Mouse (Mus musculus) embryonic facial prominence, embryonic 10.5 days (tissue): ENCODE measurements around the gene Ptprn2. TPM values are rescaled to one million over a fixed set of nuclear protein-coding genes. Genes with fewer than 3 reads are reported as not detected.
"Not testable (repeated sequence)": the region's sequence is repeated elsewhere in the genome, so short reads cannot be mapped to it uniquely, and the experiment has no call there.

ENCODE experiments used
- DNase-seq: peaks from one replicate; pipeline ENCODE4 v3.0.0-alpha.2; 2017; ENCODE audit warnings: low spot score
- H3K27ac ChIP-seq: fragments of 300-500 bp; sonication (generic); replicated peaks from 2 replicates; pipeline ENCODE4 v1.5.1; 2016; ENCODE audit warnings: mild to moderate bottlenecking
- H3K27me3 ChIP-seq: fragments of 300-500 bp; sonication (generic); replicated peaks from 2 replicates; pipeline ENCODE4 v1.6.1; 2016; ENCODE audit warnings: low read depth, mild to moderate bottlenecking; ENCODE audit not compliant: poor library complexity, severe bottlenecking
- H3K36me3 ChIP-seq: fragments of 300-500 bp; sonication (generic); replicated peaks from 2 replicates; pipeline ENCODE4 v1.6.1; 2016; ENCODE audit warnings: mild to moderate bottlenecking, moderate library complexity
- H3K4me1 ChIP-seq: fragments of 300-500 bp; sonication (generic); 2 replicates; pipeline ENCODE4 v1.6.1; 2016
- H3K4me3 ChIP-seq: fragments of 300-500 bp; sonication (generic); 2 replicates; pipeline ENCODE4 v1.5.1; 2016; ENCODE audit warnings: mild to moderate bottlenecking, moderate library complexity
- H3K9me3 ChIP-seq: fragments of 300-500 bp; sonication (generic); 2 replicates; pipeline ENCODE4 v1.6.1; 2016; ENCODE audit warnings: mild to moderate bottlenecking
- WGBS: fragments of 180-500 bp; shearing (Covaris S2); methylation state at CpG from one replicate; pipeline ENCODE4 v1.1.7; 2016; 5-methylcytosine and 5-hydroxymethylcytosine counted together
- polyA plus RNA-seq: library from polyadenylated mRNA; unstranded; fragments of >200 nt; fragmentation: Nextera tagmentation; extraction: Ambion mirVana; gene quantifications from 2 replicates; pipeline ENCODE4 v1.2.1, GENCODE M21; 2016

Gene Ptprn2
- polyA plus RNA-seq, 1 experiment from 2014 or later = 1.4 TPM

DNA sequence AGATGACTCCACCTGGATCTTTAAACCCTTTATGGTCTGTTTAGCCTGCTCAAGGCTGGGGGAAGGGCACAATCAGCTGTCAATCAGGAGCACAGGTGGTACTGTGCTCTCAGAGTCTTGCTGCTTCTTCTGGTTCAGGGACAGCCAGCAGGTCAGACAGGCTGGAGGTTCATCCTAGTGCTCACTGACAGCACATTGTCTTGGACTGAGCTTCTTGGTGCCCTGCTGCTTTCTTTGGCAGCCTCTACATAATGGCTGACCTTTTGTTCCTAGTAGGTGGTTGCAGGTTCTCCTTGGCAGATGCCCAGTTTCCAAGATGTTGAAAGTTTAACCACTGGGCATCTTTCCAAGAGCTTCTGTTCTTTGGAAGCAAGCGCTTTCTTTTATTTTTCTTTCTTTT is 55.1 kb downstream of the Ptprn2 start:
- no peak overlapping the region for H3K4me3 ChIP-seq
- WGBS = 95% methylated on average over 1 of the region's 1 CpGs

DNA sequence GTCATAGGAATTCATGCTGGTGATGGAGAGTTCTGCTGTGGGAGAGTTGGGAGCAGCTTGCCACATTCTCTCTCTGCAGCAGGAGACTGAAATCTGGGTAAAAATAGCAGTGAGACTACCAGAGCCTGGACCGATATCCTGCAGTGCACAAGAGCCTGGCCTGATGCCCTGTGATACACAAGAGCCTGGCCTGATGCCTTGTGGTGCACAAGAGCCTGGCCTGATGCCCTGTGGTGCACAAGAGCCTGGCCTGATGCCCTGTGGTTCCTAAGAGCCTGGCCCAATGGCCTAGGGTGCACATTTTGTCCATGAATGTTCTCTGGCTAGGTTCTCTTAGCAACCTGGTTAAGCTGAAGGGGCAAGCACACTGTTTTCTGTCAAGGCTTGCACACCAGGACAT is 64.5 kb downstream of the Ptprn2 start:
- Histone ChIP-seq H3K9me3 (no peaks in the 10 kb centered on the region), H3K27me3 (no peaks in the 10 kb centered on the region), H3K36me3 (no peaks in the 10 kb centered on the region), H3K4me1 (no peaks in the 10 kb centered on the region), H3K4me3 (no peak overlapping the region), H3K27ac (no peak overlapping the region)
- DNase-seq = no peak
- 92% methylated on average over 1 of the region's 1 CpGs for WGBS

More for the DNA sequence above, 55.1 kb downstream of the Ptprn2 start:
- Histone ChIP-seq H3K27me3 (no peaks in the 10 kb centered on the region), H3K9me3 (no peaks in the 10 kb centered on the region), H3K27ac (no peak overlapping the region), H3K4me1 (no peaks in the 10 kb centered on the region), H3K36me3 (no peaks in the 10 kb centered on the region)
- no peak for DNase-seq

DNA sequence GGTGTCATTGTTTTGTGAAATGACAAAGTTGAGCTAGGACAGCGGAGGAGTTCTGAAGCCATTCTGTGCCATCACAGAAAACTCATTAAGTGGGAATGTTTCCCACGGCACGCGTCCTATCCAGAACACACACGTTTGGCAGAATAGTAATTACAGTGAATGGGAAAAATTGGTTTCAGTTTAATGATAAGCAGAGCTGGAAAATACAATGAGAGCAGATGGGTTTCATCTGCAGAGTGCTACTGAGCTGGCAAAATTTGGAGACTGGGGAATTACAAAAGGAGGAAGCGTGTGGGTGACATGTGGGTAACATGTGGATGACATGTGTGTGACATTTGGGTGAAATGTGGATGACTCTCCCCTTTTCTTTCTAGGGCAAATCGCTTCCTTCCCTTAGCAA is 66.0 kb downstream of the Ptprn2 start:
- H3K36me3 ChIP-seq = no peaks in the 10 kb centered on the region
- whole genome bisulfite sequencing = 85% methylated on average over 7 of the region's 7 CpGs
- no peaks in the 10 kb centered on the region for H3K9me3 ChIP-seq
- no peaks in the 10 kb centered on the region for H3K27me3 ChIP-seq
- DNase-seq = no peak
- no peaks in the 10 kb centered on the region for H3K4me1 ChIP-seq
- no peak overlapping the region for H3K4me3 ChIP-seq
- H3K27ac ChIP-seq = no peak overlapping the region

DNA sequence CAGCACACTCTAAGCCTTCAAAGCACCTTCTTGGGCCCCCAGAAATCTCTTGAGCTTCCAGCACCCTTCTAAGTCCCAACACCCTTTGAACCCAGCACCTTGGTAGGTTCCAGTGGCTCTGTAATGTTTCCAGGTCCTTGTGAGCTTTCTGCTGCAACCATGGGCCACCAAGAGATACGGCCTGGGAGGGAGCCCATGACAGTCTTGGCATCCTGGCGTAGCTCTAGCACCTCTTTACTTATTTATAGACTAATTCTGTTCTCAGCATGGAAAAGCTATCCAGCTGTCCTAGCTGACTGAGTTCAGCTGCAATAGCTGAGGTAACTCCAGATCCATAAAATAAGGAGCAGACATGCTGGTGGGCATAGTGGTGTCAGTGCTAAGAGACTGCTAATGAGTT is 66.8 kb downstream of the Ptprn2 start:
- no peak overlapping the region for H3K27ac ChIP-seq
- H3K4me3 ChIP-seq = no peak overlapping the region
- no peaks in the 10 kb centered on the region for H3K27me3 ChIP-seq
- no peaks in the 10 kb centered on the region for H3K9me3 ChIP-seq
- no peak for DNase-seq
- H3K36me3 ChIP-seq = no peaks in the 10 kb centered on the region
- H3K4me1 ChIP-seq = no peaks in the 10 kb centered on the region
- WGBS = 92% methylated on average over 2 of the region's 2 CpGs

DNA sequence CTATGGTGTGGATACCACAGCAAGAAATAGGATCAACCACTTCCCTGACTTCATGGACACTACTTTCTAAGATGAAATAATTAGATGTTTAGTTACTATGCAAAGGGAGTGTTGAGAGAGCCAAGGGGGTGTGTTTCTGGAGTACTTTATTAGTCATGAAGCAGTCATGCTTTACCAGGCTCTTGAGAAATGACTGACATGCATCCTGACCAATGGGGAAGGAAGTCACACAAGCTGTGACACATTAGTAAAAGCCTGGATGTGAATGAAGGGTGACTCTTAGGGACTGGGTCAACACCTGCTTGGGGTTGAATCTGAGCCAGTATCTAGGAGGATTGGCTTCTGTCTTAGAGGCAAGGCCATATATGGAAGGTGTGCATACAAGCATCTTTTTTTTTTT is 67.8 kb downstream of the Ptprn2 start:
- no peak overlapping the region for H3K4me3 ChIP-seq
- DNase-seq = no peak

DNA sequence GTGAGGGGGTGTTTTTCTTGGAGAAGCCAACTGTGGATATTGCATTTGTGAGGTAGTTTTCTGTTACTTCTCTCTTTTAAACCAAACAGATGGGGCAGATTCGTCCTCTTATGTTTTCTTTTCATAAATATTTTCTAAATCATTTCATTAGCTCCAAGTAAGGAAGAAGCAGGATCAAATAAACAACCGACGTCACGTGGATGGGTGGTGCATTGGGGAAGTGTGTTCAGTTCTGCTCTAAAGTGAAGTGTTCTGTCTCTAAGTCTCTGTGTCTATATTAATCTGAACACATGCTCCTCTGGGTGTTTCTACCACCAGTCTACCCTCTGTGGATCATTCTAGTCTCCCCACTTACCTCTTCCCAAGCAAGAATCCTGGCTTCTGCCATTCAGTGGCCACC is 70.4 kb downstream of the Ptprn2 start:
- Histone ChIP-seq H3K27ac (no peak overlapping the region), H3K36me3 (no peaks in the 10 kb centered on the region), H3K27me3 (no peaks in the 10 kb centered on the region), H3K4me1 (no peaks in the 10 kb centered on the region), H3K4me3 (no peak overlapping the region), H3K9me3 (no peaks in the 10 kb centered on the region)
- WGBS = 79% methylated on average over 4 of the region's 4 CpGs
- no peak for DNase-seq

More for the DNA sequence above, 67.8 kb downstream of the Ptprn2 start:
- no peaks in the 10 kb centered on the region for H3K27me3 ChIP-seq
- H3K27ac ChIP-seq = no peak overlapping the region
- no peaks in the 10 kb centered on the region for H3K4me1 ChIP-seq
- H3K9me3 ChIP-seq = no peaks in the 10 kb centered on the region
- no peaks in the 10 kb centered on the region for H3K36me3 ChIP-seq

DNA sequence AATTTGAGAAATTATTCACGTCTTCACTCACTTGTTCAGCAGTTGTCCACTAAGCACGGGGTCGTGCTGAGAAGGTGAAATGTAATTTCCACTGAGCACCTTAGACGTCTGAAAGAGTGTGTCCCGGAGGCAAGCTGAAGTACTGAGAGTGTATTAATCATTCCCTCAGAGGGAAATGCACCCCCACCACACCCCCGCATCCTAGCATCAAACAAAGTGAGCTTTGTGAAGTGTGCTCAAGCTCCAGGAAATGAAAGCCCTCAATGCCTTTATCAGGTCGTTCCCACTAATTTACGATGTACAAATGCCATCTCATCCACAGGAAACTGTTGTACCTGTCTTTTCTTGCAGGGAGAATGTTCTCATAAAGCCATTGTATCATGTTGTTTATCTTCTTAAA is 78.9 kb downstream of the Ptprn2 start:
- H3K36me3 ChIP-seq = no peaks in the 10 kb centered on the region
- H3K27ac ChIP-seq = no peak overlapping the region
- H3K9me3 ChIP-seq = no peaks in the 10 kb centered on the region
- no peaks in the 10 kb centered on the region for H3K4me1 ChIP-seq
- 74% methylated on average over 8 of the region's 8 CpGs for WGBS
- no peaks in the 10 kb centered on the region for H3K27me3 ChIP-seq
- no peak overlapping the region for H3K4me3 ChIP-seq
- DNase-seq = no peak

DNA sequence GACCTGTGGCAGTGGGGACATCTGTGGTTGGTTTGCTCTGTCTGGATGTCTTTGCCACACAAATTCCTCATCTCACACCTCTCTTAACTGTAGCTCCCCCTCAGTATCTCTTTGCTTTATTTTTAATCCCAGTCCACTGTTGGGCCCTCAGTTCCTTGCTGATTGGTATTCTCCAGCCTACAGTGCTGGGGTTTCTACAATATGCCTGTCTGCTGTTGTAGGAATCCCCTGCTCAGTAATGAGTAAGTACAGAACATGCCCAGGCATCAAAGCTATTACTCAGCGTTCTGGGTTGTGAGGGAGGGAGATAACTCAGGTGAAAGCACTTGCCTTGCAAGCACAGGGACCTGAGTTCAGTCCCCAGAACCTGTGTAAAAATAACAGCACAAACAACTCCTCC is 81.2 kb downstream of the Ptprn2 start:
- H3K36me3 ChIP-seq = no peaks in the 10 kb centered on the region
- H3K4me3 ChIP-seq = no peak overlapping the region
- WGBS = 78% methylated on average over 1 of the region's 1 CpGs
- no peaks in the 10 kb centered on the region for H3K9me3 ChIP-seq
- no peaks in the 10 kb centered on the region for H3K4me1 ChIP-seq
- H3K27ac ChIP-seq = no peak overlapping the region
- H3K27me3 ChIP-seq = no peaks in the 10 kb centered on the region
- DNase-seq = no peak

DNA sequence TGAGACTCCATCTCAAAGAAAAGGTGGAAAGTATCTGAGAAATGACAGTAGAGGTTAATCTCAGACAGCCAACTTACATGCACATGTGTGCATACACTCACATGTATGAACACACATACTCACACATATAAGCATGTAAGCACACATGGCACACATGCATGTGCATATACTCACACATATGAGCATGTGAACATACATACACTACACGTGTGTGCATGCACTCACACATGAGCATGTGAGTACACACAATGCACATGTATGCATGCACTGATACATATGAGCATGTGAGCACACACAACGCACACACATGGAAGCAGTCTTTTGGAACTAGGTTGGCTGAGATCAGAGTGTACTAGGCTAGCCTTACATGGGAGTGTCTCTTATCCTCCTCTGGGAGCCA is 81.7 kb downstream of the Ptprn2 start:
- WGBS = 85% methylated on average over 2 of the region's 2 CpGs
- no peak for DNase-seq
- H3K27ac ChIP-seq = no peak overlapping the region

DNA sequence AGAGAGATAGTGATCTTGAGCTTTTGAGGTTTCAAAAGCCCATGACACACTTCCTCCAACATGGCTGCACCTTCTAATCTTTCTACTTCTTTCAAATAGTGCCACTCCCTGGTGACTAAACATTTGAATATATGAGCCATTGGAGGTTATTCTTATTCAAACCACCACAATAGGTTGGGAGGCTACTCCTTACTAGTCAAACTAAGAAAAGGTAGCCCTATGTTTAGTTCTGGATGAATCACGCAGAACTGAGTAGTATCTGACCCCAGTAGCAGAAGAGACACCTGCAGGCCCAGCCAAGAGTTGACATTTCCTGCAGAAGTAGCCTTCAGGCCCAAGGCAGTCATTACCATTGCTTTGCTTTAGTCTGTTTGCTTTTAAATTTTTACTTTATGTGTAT is 84.0 kb downstream of the Ptprn2 start:
- no peak for DNase-seq
- no peak overlapping the region for H3K4me3 ChIP-seq
- 65% methylated on average over 1 of the region's 1 CpGs for WGBS
- H3K27me3 ChIP-seq = no peaks in the 10 kb centered on the region
- H3K9me3 ChIP-seq = no peaks in the 10 kb centered on the region
- no peaks in the 10 kb centered on the region for H3K4me1 ChIP-seq
- H3K27ac ChIP-seq = no peak overlapping the region
- H3K36me3 ChIP-seq = no peaks in the 10 kb centered on the region

More for the DNA sequence above, 81.7 kb downstream of the Ptprn2 start:
- no peaks in the 10 kb centered on the region for H3K4me1 ChIP-seq
- H3K4me3 ChIP-seq = no peak overlapping the region
- H3K27me3 ChIP-seq = no peaks in the 10 kb centered on the region
- no peaks in the 10 kb centered on the region for H3K9me3 ChIP-seq
- no peaks in the 10 kb centered on the region for H3K36me3 ChIP-seq

DNA sequence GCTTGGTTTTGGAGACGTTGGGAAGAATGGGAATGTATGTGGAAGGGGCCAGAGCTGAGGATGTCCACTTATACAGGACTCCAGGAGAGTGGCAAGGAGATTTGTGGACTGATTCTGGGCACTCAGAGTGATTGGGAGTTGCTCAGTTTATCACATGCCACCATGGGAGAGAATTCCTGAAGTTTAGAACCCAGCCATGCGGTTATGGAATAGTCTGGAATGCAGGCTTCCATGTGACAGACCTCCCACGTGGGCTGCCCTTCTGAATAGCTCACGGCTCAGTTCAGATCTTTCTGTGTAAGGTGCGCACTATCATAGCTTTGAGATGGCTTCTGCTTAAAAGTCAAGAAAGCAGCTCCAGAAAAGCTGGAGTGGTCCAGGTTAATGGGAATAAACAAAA is 88.6 kb downstream of the Ptprn2 start:
- Histone ChIP-seq H3K4me3 (no peak overlapping the region), H3K36me3 (no peaks in the 10 kb centered on the region), H3K27ac (no peak overlapping the region), H3K9me3 (no peaks in the 10 kb centered on the region), H3K27me3 (no peaks in the 10 kb centered on the region), H3K4me1 (no peaks in the 10 kb centered on the region)
- 82% methylated on average over 5 of the region's 5 CpGs for WGBS
- DNase-seq = no peak

DNA sequence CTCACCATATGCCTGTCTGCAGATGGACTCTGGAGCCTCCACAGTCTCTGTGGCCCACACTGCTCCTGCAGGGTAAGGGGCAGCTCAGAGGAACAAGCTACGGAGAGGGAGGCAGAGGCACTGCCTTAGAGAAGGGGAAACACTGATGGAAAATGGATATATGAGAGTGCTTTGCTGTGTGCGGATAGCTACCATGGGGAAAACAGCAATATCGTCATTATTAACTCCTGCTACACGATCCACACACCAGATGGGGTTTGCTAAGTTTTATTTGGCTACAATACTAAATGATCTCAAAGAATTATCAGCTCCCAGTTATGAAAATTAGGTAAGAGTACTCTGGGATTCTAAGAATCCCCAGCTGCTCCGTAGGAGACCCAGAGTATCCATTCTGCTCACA is 89.2 kb downstream of the Ptprn2 start:
- WGBS = 85% methylated on average over 5 of the region's 5 CpGs
- Histone ChIP-seq H3K36me3 (no peaks in the 10 kb centered on the region), H3K4me1 (no peaks in the 10 kb centered on the region)

DNA sequence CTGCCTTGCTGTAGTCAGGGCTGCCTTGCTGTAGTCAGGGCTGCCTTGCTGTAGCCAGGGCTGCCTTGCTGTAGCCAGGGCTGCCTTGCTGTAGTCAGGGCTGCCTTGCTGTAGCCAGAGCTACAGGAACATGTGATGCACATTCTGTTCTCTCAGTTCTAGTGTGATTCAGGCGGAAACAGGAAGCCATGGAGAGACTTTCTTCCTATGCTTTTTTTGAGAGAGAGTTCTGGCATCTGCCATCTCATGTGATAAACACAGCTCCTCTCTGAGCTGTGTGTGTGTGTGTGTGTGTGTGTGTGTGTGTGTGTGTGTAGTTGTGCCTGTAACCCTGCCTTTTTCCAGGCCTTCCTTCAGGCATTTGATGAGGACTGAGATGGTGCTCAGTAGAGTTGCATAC is 92.4 kb downstream of the Ptprn2 start:
- peaks cover 13% of the 10 kb centered on the region for H3K4me1 ChIP-seq
- H3K27me3 ChIP-seq, H3K36me3 ChIP-seq, DNase-seq, H3K27ac ChIP-seq, H3K4me3 ChIP-seq, H3K9me3 ChIP-seq: not testable (repeated sequence)
- WGBS = 74% methylated on average over 1 of the region's 1 CpGs

More for the DNA sequence above, 89.2 kb downstream of the Ptprn2 start:
- H3K9me3 ChIP-seq = no peaks in the 10 kb centered on the region
- DNase-seq = no peak
- no peak overlapping the region for H3K27ac ChIP-seq
- no peaks in the 10 kb centered on the region for H3K27me3 ChIP-seq
- no peak overlapping the region for H3K4me3 ChIP-seq
